Mouse (Mus musculus) macrophage (primary cell): ENCODE data around the gene Emilin2. TPM values are rescaled to one million over a fixed set of nuclear protein-coding genes. Genes with fewer than 3 reads are reported as not detected.

Source experiments
- H3K27ac ChIP-seq: fragments of 350-480 bp; formaldehyde crosslinking; 2 replicates; pipeline ENCODE4 v1.9.0; 2021
- H3K36me3 ChIP-seq: fragments of 350-480 bp; formaldehyde crosslinking; 2 replicates; pipeline ENCODE4 v1.9.0; 2021; ENCODE audit errors: inconsistent target
- H3K4me3 ChIP-seq: fragments of 350-480 bp; formaldehyde crosslinking; 2 replicates; pipeline ENCODE4 v1.9.0; 2021; ENCODE audit errors: inconsistent target
- H3K79me2 ChIP-seq: fragments of 350-480 bp; formaldehyde crosslinking; 2 replicates; pipeline ENCODE4 v1.9.0; 2021; ENCODE audit errors: inconsistent target
- WGBS: methylation state at CpG from one replicate; pipeline ENCODE4 v1.1.7; 2026; ENCODE audit warnings: inconsistent platforms; ENCODE audit not compliant: missing documents; 5-methylcytosine and 5-hydroxymethylcytosine counted together
- polyA plus RNA-seq: library from polyadenylated mRNA; stranded (reverse); fragments of 250-400 nt; gene quantifications from 3 replicates; pipeline ENCODE4 v1.2.4, GENCODE M21; 2018; ENCODE audit warnings: inconsistent platforms

Emilin2 gene
- polyA plus RNA-seq, 1 experiment from 2014 or later, result 106 TPM

DNA sequence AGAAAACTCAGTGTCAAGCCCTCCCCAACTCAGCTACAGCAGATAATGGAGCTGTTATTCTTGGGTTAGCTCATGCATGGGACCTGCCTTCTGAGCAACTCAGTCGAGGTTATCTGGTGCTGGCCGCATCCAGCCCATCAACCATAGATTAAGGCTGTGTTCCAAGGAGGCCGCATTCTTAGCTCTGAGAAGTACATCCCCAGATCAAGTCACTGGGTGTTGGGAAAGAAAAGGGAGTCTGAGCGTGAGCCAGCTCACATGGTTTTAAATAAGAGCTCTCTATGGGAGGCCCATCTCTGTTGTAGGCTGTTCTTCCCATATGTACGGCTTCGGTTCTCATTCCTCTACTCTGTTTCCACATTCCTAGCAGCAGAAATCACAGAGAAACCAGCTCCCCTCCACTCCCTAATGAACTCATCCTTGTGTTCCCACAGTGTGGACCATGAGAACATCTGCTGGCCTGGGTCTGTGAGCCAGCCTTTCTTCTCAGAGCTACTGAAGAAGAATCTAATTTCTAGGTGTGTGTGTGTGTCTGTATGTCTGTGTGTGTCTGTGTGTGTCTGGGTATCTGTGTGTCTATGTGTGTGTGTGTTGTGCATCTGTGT, 22.1 kb downstream of the Emilin2 start:
- Histone ChIP-seq H3K4me3 (no peak overlapping the region), H3K79me2 (peaks cover 92% of the 10 kb centered on the region), H3K36me3 (no peaks in the 10 kb centered on the region), H3K27ac (no peak overlapping the region)
- 99% methylated on average over 6 of the region's 6 CpGs for WGBS

DNA sequence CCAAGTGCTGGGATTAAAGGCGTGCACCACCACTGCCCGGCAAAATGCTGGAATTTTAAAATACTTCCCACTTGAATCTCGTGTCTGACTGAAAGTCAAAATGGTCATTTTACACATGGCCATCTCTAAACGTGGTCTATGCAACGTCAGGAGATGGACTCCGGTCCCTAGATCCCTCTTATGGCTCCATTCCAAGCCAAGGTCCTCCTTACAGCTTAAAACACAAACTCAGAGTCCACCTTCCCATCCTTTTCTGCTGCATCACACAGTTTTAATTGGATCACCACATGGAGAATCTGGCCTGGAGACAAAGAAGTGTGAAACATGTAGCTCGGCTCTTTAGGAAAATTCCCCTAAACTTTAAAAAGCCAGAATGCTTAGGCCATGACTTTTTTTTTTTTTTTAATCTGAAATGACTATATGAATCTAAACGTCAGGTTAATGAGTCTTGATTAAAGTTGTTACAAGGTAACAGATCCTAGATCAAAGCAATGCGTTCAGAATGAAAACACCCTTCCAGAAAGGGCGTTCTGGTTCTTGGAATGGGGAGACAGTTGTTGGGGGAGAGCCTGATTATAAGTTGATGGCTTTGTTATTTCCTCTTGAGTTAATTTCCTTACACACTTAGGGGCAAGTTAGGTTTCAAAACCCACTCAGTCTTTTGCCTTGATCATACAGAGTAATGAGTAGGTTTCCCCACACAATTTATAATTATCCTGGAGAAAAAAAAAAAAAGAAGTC, 22.8 kb downstream of the Emilin2 start:
- WGBS, result 94% methylated on average over 10 of the region's 10 CpGs
- Histone ChIP-seq H3K27ac (peak overlapping the region; percentile 80), H3K4me3 (no peak overlapping the region), H3K79me2 (peaks cover 94% of the 10 kb centered on the region), H3K36me3 (no peaks in the 10 kb centered on the region)

DNA sequence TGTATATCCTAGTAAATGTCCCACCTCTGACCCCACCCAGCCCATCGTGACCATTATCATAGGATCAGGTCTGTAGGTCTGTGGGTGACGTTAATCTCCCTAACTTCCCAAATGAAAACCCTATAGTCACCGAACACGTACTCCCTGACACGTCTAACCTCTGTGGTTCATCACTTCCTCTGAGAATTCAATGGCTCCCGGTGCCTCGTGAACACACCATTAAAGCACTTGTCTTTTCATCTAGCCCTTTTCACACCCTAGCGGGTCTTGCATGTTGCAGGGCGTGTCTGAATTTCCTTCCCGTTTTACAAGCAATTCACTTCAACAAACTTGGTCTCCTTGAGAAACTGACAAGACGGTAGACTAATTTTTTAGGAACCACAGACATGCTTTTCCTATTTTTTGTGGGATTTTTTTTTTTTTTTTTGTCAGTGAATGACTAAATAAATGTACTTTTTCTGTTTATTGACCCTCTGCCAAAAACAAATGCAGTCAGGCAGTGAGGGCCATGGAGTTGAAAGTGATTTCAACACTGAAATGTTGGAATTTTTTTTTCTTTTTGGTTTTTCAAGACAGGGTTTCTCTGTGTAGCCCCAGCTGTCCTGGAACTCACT, 23.5 kb downstream of the Emilin2 start:
- 2% methylated on average over 11 of the region's 11 CpGs for WGBS
- Histone ChIP-seq H3K79me2 (peaks cover 94% of the 10 kb centered on the region), H3K36me3 (no peaks in the 10 kb centered on the region), H3K4me3 (no peak overlapping the region), H3K27ac (peak overlapping the region; percentile 80)

DNA sequence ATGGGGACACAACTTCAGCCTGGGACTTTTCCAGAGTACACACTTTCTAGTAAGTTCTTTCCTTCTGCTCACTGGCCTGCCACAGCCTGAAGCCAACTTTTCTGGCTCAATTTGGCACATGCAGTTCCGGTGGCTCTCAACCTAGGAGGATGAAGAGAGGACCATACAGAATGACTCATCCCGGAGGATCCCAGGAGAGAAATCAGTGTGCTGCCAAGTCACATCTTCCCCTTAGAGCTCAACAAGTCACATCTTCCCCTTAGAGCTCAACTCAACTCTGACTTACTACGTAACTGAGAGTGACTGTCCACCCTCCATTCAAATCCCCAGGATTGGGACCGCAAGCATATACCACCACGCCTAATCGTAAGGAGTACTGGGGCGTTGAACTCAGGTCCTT, 24.2 kb downstream of the Emilin2 start:
- H3K36me3 ChIP-seq, result no peaks in the 10 kb centered on the region
- no peak overlapping the region for H3K4me3 ChIP-seq
- WGBS, result 95% methylated on average over 7 of the region's 7 CpGs
- H3K79me2 ChIP-seq, result peaks cover 94% of the 10 kb centered on the region
- peak overlapping the region; percentile 80 for H3K27ac ChIP-seq

- Histone ChIP-seq H3K27ac (peak overlapping the region; percentile 80), H3K36me3 (no peaks in the 10 kb centered on the region), H3K4me3 (no peak overlapping the region), H3K79me2 (peaks cover 92% of the 10 kb centered on the region)
- 58% methylated on average over 6 of the region's 6 CpGs for WGBS
Measured at GRCm38 (mm10) chr17:71285929-71286328, 25.8 kb downstream of the Emilin2 start.

GRCm38 (mm10) chr17:71284890-71285289, 26.9 kb downstream of the Emilin2 start:
- 74% methylated on average over 5 of the region's 6 CpGs for WGBS
- Histone ChIP-seq H3K4me3 (no peak overlapping the region), H3K27ac (peak overlapping the region; percentile 80), H3K79me2 (peaks cover 92% of the 10 kb centered on the region), H3K36me3 (no peaks in the 10 kb centered on the region)

DNA sequence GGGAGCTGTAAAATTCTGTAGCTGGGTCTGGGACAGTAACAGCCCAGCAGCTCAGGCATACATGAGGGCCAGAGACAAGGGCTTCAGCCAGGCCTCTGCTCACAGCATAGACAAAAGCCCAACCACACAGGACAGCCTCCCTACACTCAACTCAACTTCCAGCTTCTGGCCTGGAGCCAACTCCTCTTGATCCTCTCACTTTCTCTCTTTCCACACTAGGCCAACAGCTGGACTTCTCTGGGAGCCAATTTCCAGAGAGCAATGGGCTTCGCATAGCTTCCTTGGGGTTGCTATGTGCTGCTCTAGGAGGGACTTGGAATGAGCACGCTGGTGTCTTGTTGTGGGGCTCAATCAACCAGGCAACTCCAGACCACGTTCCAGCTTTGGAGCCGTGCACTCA, 28.5 kb downstream of the Emilin2 start:
- 95% methylated on average over 4 of the region's 4 CpGs for WGBS
- H3K27ac ChIP-seq, result no peak overlapping the region
- H3K36me3 ChIP-seq, result no peaks in the 10 kb centered on the region
- peaks cover 92% of the 10 kb centered on the region for H3K79me2 ChIP-seq
- H3K4me3 ChIP-seq, result no peak overlapping the region

GRCm38 (mm10) chr17:71282716-71283115, 29.1 kb downstream of the Emilin2 start:
- Histone ChIP-seq H3K36me3 (no peaks in the 10 kb centered on the region), H3K4me3 (no peak overlapping the region), H3K79me2 (peaks cover 92% of the 10 kb centered on the region), H3K27ac (no peak overlapping the region)
- WGBS, result 95% methylated on average over 9 of the region's 9 CpGs

DNA sequence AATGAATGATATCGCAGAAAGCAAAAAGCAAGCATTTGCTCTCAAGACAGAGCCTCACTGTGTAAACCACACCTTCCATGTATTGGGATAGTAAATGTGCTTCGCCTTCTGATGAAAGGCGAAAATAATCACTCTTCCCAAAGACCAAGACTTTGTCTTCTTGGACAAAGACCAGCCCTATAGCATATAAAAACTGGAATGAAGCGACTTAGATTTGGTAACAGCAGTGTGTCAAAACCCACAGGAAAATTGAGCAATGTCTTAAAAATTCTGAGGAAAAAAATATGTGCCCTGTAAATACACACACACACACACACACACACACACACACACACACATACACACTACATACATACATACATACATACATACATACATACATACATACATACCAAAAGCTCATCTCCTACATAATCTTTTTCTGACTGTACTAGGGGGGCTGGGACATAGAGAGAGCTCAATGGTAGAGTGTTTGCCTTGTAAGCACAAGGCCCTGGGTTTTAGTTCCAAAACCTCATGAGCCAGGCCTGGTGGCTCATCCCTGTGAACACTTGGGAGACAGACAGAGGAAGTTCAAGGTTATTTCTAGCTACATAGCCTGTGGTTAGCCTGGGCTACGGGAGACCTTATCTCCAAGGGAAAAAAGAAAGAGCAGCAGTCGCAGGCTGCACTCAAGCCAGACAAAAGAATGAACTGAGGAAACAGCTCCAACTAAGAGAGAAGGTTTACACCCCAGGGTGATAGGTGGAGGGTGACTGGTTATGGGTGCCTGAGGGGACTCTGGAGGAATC, 33.9 kb downstream of the Emilin2 start:
- WGBS, result 49% methylated on average over 6 of the region's 6 CpGs
- peaks cover 23% of the 10 kb centered on the region for H3K36me3 ChIP-seq
- H3K27ac ChIP-seq, result peak overlapping the region; percentile 34
- peaks cover 78% of the 10 kb centered on the region for H3K79me2 ChIP-seq
- H3K4me3 ChIP-seq, result no peak overlapping the region

- H3K79me2 ChIP-seq, result peaks cover 79% of the 10 kb centered on the region
Measured at GRCm38 (mm10) chr17:71276771-71277170, 35.0 kb downstream of the Emilin2 start.

GRCm38 (mm10) chr17:71273901-71274300, 37.9 kb downstream of the Emilin2 start:
- Histone ChIP-seq H3K27ac (no peak overlapping the region), H3K36me3 (peaks cover 28% of the 10 kb centered on the region), H3K4me3 (no peak overlapping the region), H3K79me2 (peaks cover 82% of the 10 kb centered on the region)
- WGBS, result 94% methylated on average over 12 of the region's 12 CpGs

More at GRCm38 (mm10) chr17:71276771-71277170, 35.0 kb downstream of the Emilin2 start:
- H3K27ac ChIP-seq, result no peak overlapping the region
- 72% methylated on average over 10 of the region's 10 CpGs for WGBS
- H3K36me3 ChIP-seq, result peaks cover 28% of the 10 kb centered on the region
- H3K4me3 ChIP-seq, result no peak overlapping the region

GRCm38 (mm10) chr17:71268599-71268998, 43.2 kb downstream of the Emilin2 start:
- H3K79me2 ChIP-seq, result peaks cover 89% of the 10 kb centered on the region
- 92% methylated on average over 1 of the region's 3 CpGs for WGBS
- no peak overlapping the region for H3K27ac ChIP-seq
- H3K36me3 ChIP-seq, result peaks cover 13% of the 10 kb centered on the region; the same call in 1 of the 2 replicates
- H3K4me3 ChIP-seq, result no peak overlapping the region

GRCm38 (mm10) chr17:71268152-71268551, 43.6 kb downstream of the Emilin2 start:
- H3K4me3 ChIP-seq, result no peak overlapping the region
- H3K36me3 ChIP-seq, result peaks cover 8% of the 10 kb centered on the region; the same call in 1 of the 2 replicates
- H3K79me2 ChIP-seq, result peaks cover 86% of the 10 kb centered on the region
- H3K27ac ChIP-seq, result no peak overlapping the region
- 97% methylated on average over 10 of the region's 10 CpGs for WGBS

GRCm38 (mm10) chr17:71267374-71267773, 44.4 kb downstream of the Emilin2 start:
- Histone ChIP-seq H3K79me2 (peaks cover 84% of the 10 kb centered on the region), H3K36me3 (0 out of 2 replicates have a peak, but pooled peaks cover under 1% of the 10 kb centered on the region), H3K27ac (no peak overlapping the region), H3K4me3 (no peak overlapping the region)
- 75% methylated on average over 8 of the region's 8 CpGs for WGBS
